Mouse (Mus musculus) brain, embryonic 14.5 days (tissue): ENCODE measurements at regions not wholly inside any gene's neighbourhood (a gene's known extent, or its start where the extent isn't known, plus 50 kb on each side); places are given as distances from the start of the nearest gene placed in this dataset.

Experiments
- CTCF ChIP-seq: fragments of 200-500 bp; IDR thresholded peaks from 2 replicates; pipeline ENCODE4 v1.5.1; 2012; ENCODE audit warnings: inconsistent platforms, mild to moderate bottlenecking, moderate library complexity, borderline replicate concordance; ENCODE audit not compliant: insufficient read depth, insufficient read length; ENCODE audit errors: extremely low read depth
- POLR2A ChIP-seq: fragments of 200-500 bp; IDR thresholded peaks from 2 replicates; pipeline ENCODE4 v1.6.1; 2012; ENCODE audit warnings: mild to moderate bottlenecking, inconsistent platforms, borderline replicate concordance; ENCODE audit not compliant: poor library complexity, insufficient read depth, insufficient read length, severe bottlenecking; ENCODE audit errors: extremely low read depth

- no peak for TF ChIP-seq POLR2A
- no peak for TF ChIP-seq CTCF
These were observed 293.9 kb downstream of the Ptprc start for GRCm38 (mm10) chr1:137881656-137882055.
